ENCODE assay signal across 9 mouse cellular contexts in the genomic region with DNA sequence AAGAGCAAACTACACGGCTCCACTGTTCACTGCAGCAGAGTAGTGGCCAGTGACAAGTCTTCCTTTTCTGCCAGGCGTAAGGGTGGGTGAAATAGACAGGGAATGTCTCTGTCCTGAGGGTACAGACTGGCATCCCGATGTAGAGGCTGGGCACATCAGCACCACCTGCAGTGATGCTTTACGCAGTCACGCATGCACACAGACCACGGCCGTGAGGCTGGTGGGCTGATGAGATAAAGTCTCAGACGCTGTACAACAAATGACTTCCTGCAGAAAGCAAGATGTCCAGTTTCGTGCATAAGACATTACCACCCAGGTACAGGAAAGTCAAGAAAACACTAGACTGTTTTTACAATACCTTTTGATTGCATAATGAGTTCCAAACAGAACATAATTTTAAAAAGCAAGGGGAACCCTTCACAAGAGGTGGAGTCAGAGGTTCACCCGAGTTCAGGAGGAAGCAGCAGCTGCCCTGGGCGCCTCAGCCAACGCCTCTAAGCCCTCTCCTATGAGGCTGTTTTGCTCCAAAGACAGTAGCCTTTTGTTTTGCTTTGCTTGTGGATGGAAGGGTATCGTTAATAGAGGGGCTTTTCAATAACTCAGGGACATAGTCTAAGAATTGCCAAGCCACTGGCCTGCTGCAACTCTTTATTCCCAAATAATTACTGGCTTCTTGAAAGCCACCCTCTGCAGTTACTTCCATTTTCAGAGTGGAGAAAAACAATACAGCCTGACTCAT. TPM values are rescaled to one million over a fixed set of nuclear protein-coding genes. Genes with fewer than 3 reads are reported as not detected.
A peak's percentile ranks its signal among the peaks of the same experiment; 100 is the strongest.
DNase-seq lines count a peak whose midpoint lies in the region; ATAC-seq lines count a peak whose summit lies in the region.
"Had no signal": no experiment of that assay in that cellular context is flagged by ENCODE, and none has a peak within 500 bp of the region (broad histone marks: within the 10 kb centered on the region; RNA-seq: fewer than 3 reads in every experiment).

No protein-coding gene starts in this region.

- peaks cover 5% of the 10 kb centered on the region; the same call in 1 of the 2 replicates for H3K4me1 ChIP-seq in neural tube, embryonic 11.5 days (ENCODE audit: control insufficient read depth, insufficient read depth, low read length)
- peaks cover 16% of the 10 kb centered on the region for H3K4me1 ChIP-seq in limb, embryonic 12.5 days (replicated peaks)
- no peaks in the 10 kb centered on the region; the same call in 1 of the 2 replicates for H3K4me1 ChIP-seq in stomach, embryonic 15.5 days

- no peak overlapping the region for H3K4me3 ChIP-seq in neural tube, embryonic 11.5 days (ENCODE audit: low read depth, low read length)
- H3K4me3 ChIP-seq in limb, embryonic 12.5 days (replicated peaks) = no peak overlapping the region
- H3K4me3 ChIP-seq in stomach, embryonic 15.5 days (replicated peaks) = no peak overlapping the region

- 0 out of 2 replicates have a peak overlapping the region, but pooled peaks have one; percentile 10 for H3K27ac ChIP-seq in neural tube, embryonic 11.5 days (ENCODE audit: low read depth, low read length)
- peak overlapping the region; percentile 80 for H3K27ac ChIP-seq in limb, embryonic 12.5 days
- H3K27ac ChIP-seq in stomach, embryonic 15.5 days = peak overlapping the region; percentile 64; the same call in 1 of the 2 replicates

- no peak overlapping the region for H3K4me2 ChIP-seq in neural tube, embryonic 11.5 days (ENCODE audit: low read depth)
- H3K4me2 ChIP-seq in limb, embryonic 12.5 days = peak overlapping the region; percentile 27
- H3K4me2 ChIP-seq in stomach, embryonic 15.5 days = no peak overlapping the region

- intact Hi-C loops in gastrocnemius, postnatal 14 days (cut with DNase I; ENCODE audit: low total_unique reads) = no loop called here
- intact Hi-C loops in gastrocnemius, postnatal 36 days (cut with DNase I) = no loop called here

- no peaks in the 10 kb centered on the region for H3K9me3 ChIP-seq in neural tube, embryonic 11.5 days (ENCODE audit: control insufficient read depth, low read length)
- no peaks in the 10 kb centered on the region for H3K9me3 ChIP-seq in limb, embryonic 12.5 days
- no peaks in the 10 kb centered on the region for H3K9me3 ChIP-seq in stomach, embryonic 15.5 days

- 61% methylated on average over 13 of the region's 13 CpGs for WGBS in neural tube, embryonic 11.5 days
- 53% methylated on average over 13 of the region's 13 CpGs for WGBS in limb, embryonic 12.5 days
- 67% methylated on average over 13 of the region's 13 CpGs for WGBS in stomach, embryonic 15.5 days

- peak; percentile 52 for DNase-seq in gastrocnemius, postnatal 14 days
- no peak for DNase-seq in gastrocnemius, postnatal 36 days
- DNase-seq in neural tube, embryonic 11.5 days (ENCODE audit: low spot score) = no peak
- DNase-seq in neural tube, embryonic 10.5 days (ENCODE audit: extremely low spot score, low spot score) = no peak
- DNase-seq in ovary, postnatal 10 days (ENCODE audit: low spot score) = no peak
- no peak for DNase-seq in kidney, postnatal 25 days

- no peaks in the 10 kb centered on the region for H3K36me3 ChIP-seq in neural tube, embryonic 11.5 days (ENCODE audit: control insufficient read depth, insufficient read depth, low read length)
- H3K36me3 ChIP-seq in limb, embryonic 12.5 days = no peaks in the 10 kb centered on the region
- H3K36me3 ChIP-seq in stomach, embryonic 15.5 days = no peaks in the 10 kb centered on the region

- H3K27me3 ChIP-seq in neural tube, embryonic 11.5 days (ENCODE audit: control insufficient read depth, insufficient read depth, low read length) = no peaks in the 10 kb centered on the region
- no peaks in the 10 kb centered on the region for H3K27me3 ChIP-seq in limb, embryonic 12.5 days
- no peaks in the 10 kb centered on the region for H3K27me3 ChIP-seq in stomach, embryonic 15.5 days (replicated peaks)

- no peak overlapping the region for H3K9ac ChIP-seq in neural tube, embryonic 11.5 days (ENCODE audit: low read length)
- H3K9ac ChIP-seq in limb, embryonic 12.5 days (replicated peaks) = no peak overlapping the region
- no peak overlapping the region for H3K9ac ChIP-seq in stomach, embryonic 15.5 days

- ATAC-seq in neural tube, embryonic 11.5 days (ENCODE audit: insufficient read depth, low FRiP score, low TSS enrichment) = no peak
- no peak for ATAC-seq in limb, embryonic 12.5 days (ENCODE audit: insufficient number of reproducible peaks, insufficient read depth, low FRiP score, low TSS enrichment, low read depth)
- ATAC-seq in stomach, embryonic 15.5 days (ENCODE audit: insufficient read depth, low FRiP score, low read depth) = no peak

RNA-seq across cellular contexts. Expression of a gene that starts 8.8 kb away (rescaled TPM):
- 10 to 100 TPM; 47.8 to 62.8 TPM for total RNA-seq in gastrocnemius, postnatal 14 days (2021)
- total RNA-seq in gastrocnemius, postnatal 36 days (2021) = 10 to 100 TPM; 65.5 to 66.9 TPM
- polyA plus RNA-seq in neural tube, embryonic 11.5 days (2014; fragmentation: Nextera tagmentation; extraction: Ambion mirVana) = 22.2 and 22.7 TPM in 2 replicates
- 36.4 and 36.6 TPM in 2 replicates for polyA plus RNA-seq in limb, embryonic 12.5 days (2016; fragmentation: Nextera tagmentation; extraction: Ambion mirVana)
- polyA plus RNA-seq in stomach, embryonic 15.5 days (2015; fragmentation: Nextera tagmentation; extraction: Ambion mirVana) = 73.6 and 75.6 TPM in 2 replicates

RNA-seq across cellular contexts. Expression of a gene that starts 17.4 kb away (rescaled TPM):
- 10 to 100 TPM; 14.0 to 15.4 TPM for total RNA-seq in gastrocnemius, postnatal 14 days (2021)
- 10 to 100 TPM in 1 of 2 experiments, 1 to 10 TPM in 1; 9.9 to 10.8 TPM for total RNA-seq in gastrocnemius, postnatal 36 days (2021)
- 125 and 128 TPM in 2 replicates for polyA plus RNA-seq in neural tube, embryonic 11.5 days (2014; fragmentation: Nextera tagmentation; extraction: Ambion mirVana)
- polyA plus RNA-seq in limb, embryonic 12.5 days (2016; fragmentation: Nextera tagmentation; extraction: Ambion mirVana) = 155 and 164 TPM in 2 replicates
- polyA plus RNA-seq in stomach, embryonic 15.5 days (2015; fragmentation: Nextera tagmentation; extraction: Ambion mirVana) = 91.1 and 97.0 TPM in 2 replicates

RNA-seq across cellular contexts. Expression of a gene that starts 27.7 kb away (rescaled TPM):
- 1 to 10 TPM; 2.2 to 5.1 TPM for total RNA-seq in gastrocnemius, postnatal 14 days (2021)
- 1 to 10 TPM in 1 of 2 experiments, under 1 TPM in 1; 0.42 to 1.3 TPM for total RNA-seq in gastrocnemius, postnatal 36 days (2021)
- 14.5 and 16.2 TPM in 2 replicates for polyA plus RNA-seq in neural tube, embryonic 11.5 days (2014; fragmentation: Nextera tagmentation; extraction: Ambion mirVana)
- polyA plus RNA-seq in limb, embryonic 12.5 days (2016; fragmentation: Nextera tagmentation; extraction: Ambion mirVana) = 4.9 and 5.6 TPM in 2 replicates
- polyA plus RNA-seq in stomach, embryonic 15.5 days (2015; fragmentation: Nextera tagmentation; extraction: Ambion mirVana) = 118 and 143 TPM in 2 replicates

RNA-seq across cellular contexts. Expression of a gene that starts 32.5 kb away (rescaled TPM):
- 1 to 10 TPM in 1 of 2 experiments, under 1 TPM in 1; 0.47 to 1.5 TPM for total RNA-seq in gastrocnemius, postnatal 14 days (2021)
- 1 to 10 TPM; 1.0 to 1.1 TPM for total RNA-seq in gastrocnemius, postnatal 36 days (2021)
- 0.53 and 0.77 TPM in 2 replicates for polyA plus RNA-seq in neural tube, embryonic 11.5 days (2014; fragmentation: Nextera tagmentation; extraction: Ambion mirVana)
- polyA plus RNA-seq in limb, embryonic 12.5 days (2016; fragmentation: Nextera tagmentation; extraction: Ambion mirVana) = 4.7 and 5.3 TPM in 2 replicates
- polyA plus RNA-seq in stomach, embryonic 15.5 days (2015; fragmentation: Nextera tagmentation; extraction: Ambion mirVana) = 27.2 and 32.1 TPM in 2 replicates
- polyA plus RNA-seq: C2C12 had no signal

RNA-seq across cellular contexts. Expression of a gene that starts 36.4 kb away (rescaled TPM):
- total RNA-seq in gastrocnemius, postnatal 14 days (2021) = not detected
- total RNA-seq in gastrocnemius, postnatal 36 days (2021) = not detected
- polyA plus RNA-seq in neural tube, embryonic 11.5 days (2014; fragmentation: Nextera tagmentation; extraction: Ambion mirVana) = 0.27 and 1.0 TPM in 2 replicates
- 0.13 and 0.17 TPM in 2 replicates for polyA plus RNA-seq in limb, embryonic 12.5 days (2016; fragmentation: Nextera tagmentation; extraction: Ambion mirVana)
- polyA plus RNA-seq in stomach, embryonic 15.5 days (2015; fragmentation: Nextera tagmentation; extraction: Ambion mirVana) = 121 and 146 TPM in 2 replicates

Comparison
In these comparisons a context has a peak if more than half of its experiments do, and no peak if none do; other contexts are left out.
1. H3K27ac ChIP-seq: peak in every context shown above with its lines; median percentile 80 in limb, embryonic 12.5 days; 64 in stomach, embryonic 15.5 days; 10 in neural tube, embryonic 11.5 days.